27 mouse cellular contexts compared by ENCODE assay signal in the genomic region with DNA sequence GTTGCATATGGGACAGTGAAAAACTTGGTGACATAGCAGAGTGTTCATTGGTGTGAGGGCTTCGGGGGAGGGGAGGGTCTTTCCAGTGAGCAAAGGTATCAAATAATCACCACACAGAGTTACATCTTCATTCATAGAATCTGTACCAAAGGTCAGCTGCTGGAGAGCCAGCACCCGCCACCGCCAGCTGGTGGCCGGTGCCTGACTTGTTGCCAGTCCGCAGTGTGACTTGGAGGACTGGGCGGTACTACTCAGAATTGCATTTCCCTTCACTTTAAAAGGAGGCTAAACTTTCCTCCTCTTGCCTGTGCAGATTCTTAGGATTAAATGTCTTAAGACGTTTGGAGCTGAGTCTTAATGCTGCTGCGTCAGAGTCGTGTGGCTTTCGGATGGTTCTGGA. TPM values are rescaled to one million over a fixed set of nuclear protein-coding genes. Genes with fewer than 3 reads are reported as not detected.
DNase-seq lines count a peak whose midpoint lies in the region; ATAC-seq and TF ChIP-seq lines count a peak whose summit lies in the region.
"Had no signal": no experiment of that assay in that cellular context is flagged by ENCODE, and none has a peak within 500 bp of the region (broad histone marks: within the 10 kb centered on the region; RNA-seq: fewer than 3 reads in every experiment).

No protein-coding gene starts in this region.

- H3K27me3 ChIP-seq in kidney, adult 2 months (replicated peaks; ENCODE audit: control insufficient read depth, insufficient read depth, low read length): no peaks in the 10 kb centered on the region
- no peaks in the 10 kb centered on the region for H3K27me3 ChIP-seq in stomach, embryonic 14.5 days (ENCODE audit: control insufficient read depth, insufficient read depth, low read length)
- no peaks in the 10 kb centered on the region for H3K27me3 ChIP-seq in stomach, postnatal 0 days (ENCODE audit: control insufficient read depth, insufficient read depth, low read length)
- no peaks in the 10 kb centered on the region for H3K27me3 ChIP-seq in limb, embryonic 10.5 days (ENCODE audit: low read depth, poor library complexity, severe bottlenecking)
- no peaks in the 10 kb centered on the region for H3K27me3 ChIP-seq in forebrain, embryonic 11.5 days (ENCODE audit: control insufficient read depth, insufficient read depth, low read length)
- no peaks in the 10 kb centered on the region for H3K27me3 ChIP-seq in hindbrain, embryonic 14.5 days (ENCODE audit: control insufficient read depth, insufficient read depth, low read length)
- H3K27me3 ChIP-seq: forebrain, embryonic 12.5 days; hindbrain, embryonic 13.5 days; limb, embryonic 13.5 days; liver, embryonic 13.5 days; midbrain, embryonic 12.5 days; neural tube, embryonic 13.5 days; Patski; stomach, embryonic 15.5 days had no signal

- no peak for TF ChIP-seq CTCF in kidney, adult 2 months (conservative IDR thresholded peaks at IDR 0.05; ENCODE audit: insufficient read depth, insufficient read length, low read depth, low read length)
- TF ChIP-seq CTCF in stomach, postnatal 0 days (IDR thresholded peaks at IDR 0.05; ENCODE audit: low read depth): no peak

- TF ChIP-seq EP300 in stomach, postnatal 0 days (optimal IDR thresholded peaks at IDR 0.05): no peak

- WGBS in kidney, adult 2 months: 73% methylated on average over 10 of the region's 10 CpGs
- 95% methylated on average over 10 of the region's 10 CpGs for WGBS in stomach, embryonic 14.5 days
- WGBS in stomach, postnatal 0 days: 95% methylated on average over 10 of the region's 10 CpGs
- 95% methylated on average over 10 of the region's 10 CpGs for WGBS in limb, embryonic 10.5 days
- 95% methylated on average over 10 of the region's 10 CpGs for WGBS in forebrain, embryonic 11.5 days
- WGBS in hindbrain, embryonic 14.5 days: 95% methylated on average over 10 of the region's 10 CpGs

- no peak for TF ChIP-seq POLR2A in kidney, adult 2 months (IDR thresholded peaks at IDR 0.05; ENCODE audit: low read depth, low read length)

- DNase-seq in kidney, adult 2 months: peak; percentile 55
- DNase-seq in kidney, postnatal 14 days: no peak
- DNase-seq in stomach, postnatal 0 days (ENCODE audit: low spot score): no peak
- DNase-seq in limb, embryonic 10.5 days (ENCODE audit: low spot score): no peak
- no peak for DNase-seq in right cerebral cortex, adult 2 months (ENCODE audit: low spot score in 2 of 2)
- no peak for DNase-seq in forebrain, embryonic 11.5 days (ENCODE audit: low spot score)
- no peak for DNase-seq in hindbrain, embryonic 14.5 days (ENCODE audit: low spot score)
- DNase-seq: adrenal gland, postnatal 14 days; cerebellum, adult 11 months; cerebellum, adult 9-10 months; forebrain, postnatal 0 days; gastrocnemius, postnatal 10 days; heart, postnatal 36 days; liver, embryonic 13.5 days; lung, adult 18-20 months; right cerebral cortex, postnatal 14 days; thymus, postnatal 14 days had no signal

- H3K36me3 ChIP-seq in kidney, adult 2 months (ENCODE audit: control insufficient read depth, insufficient read depth, low read length): no peaks in the 10 kb centered on the region
- no peaks in the 10 kb centered on the region for H3K36me3 ChIP-seq in stomach, embryonic 14.5 days (ENCODE audit: control insufficient read depth, insufficient read depth, low read length)
- H3K36me3 ChIP-seq in stomach, postnatal 0 days (ENCODE audit: control insufficient read depth, insufficient read depth, low read length): no peaks in the 10 kb centered on the region
- peaks cover 38% of the 10 kb centered on the region for H3K36me3 ChIP-seq in limb, embryonic 10.5 days
- no peaks in the 10 kb centered on the region for H3K36me3 ChIP-seq in forebrain, embryonic 11.5 days (ENCODE audit: control insufficient read depth, insufficient read depth, low read length)
- no peaks in the 10 kb centered on the region for H3K36me3 ChIP-seq in hindbrain, embryonic 14.5 days (replicated peaks; ENCODE audit: control insufficient read depth, insufficient read depth)
- H3K36me3 ChIP-seq: forebrain, embryonic 12.5 days; hindbrain, embryonic 13.5 days; liver, embryonic 13.5 days; midbrain, embryonic 12.5 days; neural tube, embryonic 13.5 days; stomach, embryonic 15.5 days had no signal

- H3K9ac ChIP-seq in stomach, embryonic 14.5 days (replicated peaks; ENCODE audit: low read depth, low read length): no peak overlapping the region
- H3K9ac ChIP-seq in stomach, postnatal 0 days (ENCODE audit: low read length): no peak overlapping the region
- H3K9ac ChIP-seq in forebrain, embryonic 11.5 days (ENCODE audit: low read length): no peak overlapping the region
- H3K9ac ChIP-seq in hindbrain, embryonic 14.5 days: no peak overlapping the region
- H3K9ac ChIP-seq: forebrain, embryonic 12.5 days; forebrain, postnatal 0 days; hindbrain, embryonic 13.5 days; limb, embryonic 13.5 days; liver, embryonic 13.5 days; midbrain, embryonic 12.5 days; neural tube, embryonic 13.5 days; stomach, embryonic 15.5 days had no signal

- H3K9me3 ChIP-seq in stomach, embryonic 14.5 days (ENCODE audit: control insufficient read depth, low read depth, low read length): no peaks in the 10 kb centered on the region
- no peaks in the 10 kb centered on the region for H3K9me3 ChIP-seq in stomach, postnatal 0 days (ENCODE audit: control insufficient read depth, low read length)
- H3K9me3 ChIP-seq in limb, embryonic 10.5 days (replicated peaks): no peaks in the 10 kb centered on the region
- no peaks in the 10 kb centered on the region for H3K9me3 ChIP-seq in forebrain, embryonic 11.5 days (ENCODE audit: control insufficient read depth, low read length)
- H3K9me3 ChIP-seq in hindbrain, embryonic 14.5 days (ENCODE audit: control insufficient read depth, low read length): 0 out of 2 replicates have a peak, but pooled peaks cover 3% of the 10 kb centered on the region
- H3K9me3 ChIP-seq: liver, embryonic 13.5 days; midbrain, embryonic 12.5 days; neural tube, embryonic 13.5 days; stomach, embryonic 15.5 days had no signal

- no peak overlapping the region for H3K4me2 ChIP-seq in stomach, embryonic 14.5 days (replicated peaks; ENCODE audit: low read depth, low read length)
- no peak overlapping the region for H3K4me2 ChIP-seq in stomach, postnatal 0 days (replicated peaks; ENCODE audit: low read depth)
- no peak overlapping the region for H3K4me2 ChIP-seq in forebrain, embryonic 11.5 days (ENCODE audit: low read depth, low read length, severe bottlenecking)
- H3K4me2 ChIP-seq in hindbrain, embryonic 14.5 days (replicated peaks): no peak overlapping the region
- H3K4me2 ChIP-seq: forebrain, embryonic 12.5 days; hindbrain, embryonic 13.5 days; liver, embryonic 13.5 days; midbrain, embryonic 12.5 days had no signal

- no peak overlapping the region for H3K27ac ChIP-seq in kidney, adult 2 months (ENCODE audit: insufficient read depth, low read depth, low read length)
- peak overlapping the region; percentile 63; the same call in 1 of the 2 replicates for H3K27ac ChIP-seq in stomach, embryonic 14.5 days (ENCODE audit: low read length)
- no peak overlapping the region for H3K27ac ChIP-seq in stomach, postnatal 0 days (replicated peaks)
- H3K27ac ChIP-seq in limb, embryonic 10.5 days: peak overlapping the region; percentile 59; the same call in 1 of the 2 replicates
- H3K27ac ChIP-seq in forebrain, embryonic 11.5 days (ENCODE audit: low read depth, low read length): no peak overlapping the region
- no peak overlapping the region for H3K27ac ChIP-seq in hindbrain, embryonic 14.5 days
- H3K27ac ChIP-seq: hindbrain, embryonic 13.5 days; liver, embryonic 13.5 days; midbrain, embryonic 12.5 days; neural tube, embryonic 13.5 days had no signal

- no peak for ATAC-seq in stomach, embryonic 14.5 days (ENCODE audit: insufficient number of reproducible peaks, insufficient read depth, low FRiP score, low read depth)
- no peak for ATAC-seq in stomach, postnatal 0 days (ENCODE audit: low FRiP score, low TSS enrichment)
- ATAC-seq in forebrain, embryonic 11.5 days (replicated peaks; ENCODE audit: low FRiP score): no peak
- ATAC-seq in hindbrain, embryonic 14.5 days (ENCODE audit: low FRiP score): no peak
- ATAC-seq: forebrain, postnatal 0 days; intestine, postnatal 0 days; lung, postnatal 0 days; Patski had no signal

- peaks cover 4% of the 10 kb centered on the region; the same call in 1 of the 2 replicates for H3K4me1 ChIP-seq in kidney, adult 2 months (ENCODE audit: control insufficient read depth, insufficient read depth, low read length)
- H3K4me1 ChIP-seq in stomach, embryonic 14.5 days (ENCODE audit: control insufficient read depth, insufficient read depth, low read length): peaks cover 16% of the 10 kb centered on the region; the same call in 1 of the 2 replicates
- H3K4me1 ChIP-seq in stomach, postnatal 0 days (replicated peaks; ENCODE audit: control insufficient read depth, insufficient read depth): no peaks in the 10 kb centered on the region
- H3K4me1 ChIP-seq in limb, embryonic 10.5 days: peaks cover 43% of the 10 kb centered on the region
- H3K4me1 ChIP-seq in forebrain, embryonic 11.5 days (replicated peaks; ENCODE audit: control insufficient read depth, insufficient read depth, low read length): no peaks in the 10 kb centered on the region
- no peaks in the 10 kb centered on the region for H3K4me1 ChIP-seq in hindbrain, embryonic 14.5 days (replicated peaks; ENCODE audit: control insufficient read depth, insufficient read depth, low read length)
- H3K4me1 ChIP-seq: hindbrain, embryonic 13.5 days had no signal

- no peak overlapping the region for H3K4me3 ChIP-seq in kidney, adult 2 months (ENCODE audit: insufficient read depth, low read depth, low read length)
- H3K4me3 ChIP-seq in stomach, embryonic 14.5 days (ENCODE audit: low read depth, low read length): no peak overlapping the region
- H3K4me3 ChIP-seq in stomach, postnatal 0 days (ENCODE audit: low read depth, low read length): no peak overlapping the region
- no peak overlapping the region for H3K4me3 ChIP-seq in limb, embryonic 10.5 days
- H3K4me3 ChIP-seq in forebrain, embryonic 11.5 days (ENCODE audit: low read depth, low read length): no peak overlapping the region
- no peak overlapping the region for H3K4me3 ChIP-seq in hindbrain, embryonic 14.5 days (replicated peaks; ENCODE audit: low read length)
- H3K4me3 ChIP-seq: forebrain, embryonic 12.5 days; hindbrain, embryonic 13.5 days; limb, embryonic 13.5 days; liver, embryonic 13.5 days; midbrain, embryonic 12.5 days; neural tube, embryonic 13.5 days had no signal

RNA-seq across cellular contexts. Expression of a gene that starts 59.9 kb away (rescaled TPM):
- 11.3 and 17.9 TPM in 2 replicates for polyA plus RNA-seq in kidney, adult 2 months (2012; rRNA removed)
- polyA plus RNA-seq in stomach, embryonic 14.5 days (2014; fragmentation: Nextera tagmentation; extraction: Ambion mirVana): 19.5 and 20.8 TPM in 2 replicates
- polyA plus RNA-seq in stomach, postnatal 0 days (2015; fragmentation: Nextera tagmentation; extraction: Ambion mirVana): 6.8 and 7.0 TPM in 2 replicates
- polyA plus RNA-seq in limb, embryonic 10.5 days (2016; fragmentation: Nextera tagmentation; extraction: Ambion mirVana): 33.7 and 44.0 TPM in 2 replicates
- polyA plus RNA-seq in forebrain, embryonic 11.5 days (2014; fragmentation: Nextera tagmentation; extraction: Ambion mirVana): 24.2 and 24.7 TPM in 2 replicates
- polyA plus RNA-seq in hindbrain, embryonic 14.5 days (2014; fragmentation: Nextera tagmentation; extraction: Ambion mirVana): 19.7 and 21.3 TPM in 2 replicates

Comparison
In these comparisons a context has a peak if more than half of its experiments do, and no peak if none do; other contexts are left out.
1. H3K27ac ChIP-seq: peak in stomach, embryonic 14.5 days (single experiment) and limb, embryonic 10.5 days (single experiment); none in kidney, adult 2 months (single experiment), stomach, postnatal 0 days (single experiment), forebrain, embryonic 11.5 days (single experiment) and hindbrain, embryonic 14.5 days (single experiment).